Mouse (Mus musculus) hindbrain, embryonic 13.5 days (tissue): ENCODE results near the gene Ntng1. TPM values are rescaled to one million over a fixed set of nuclear protein-coding genes. Genes with fewer than 3 reads are reported as not detected.

ENCODE experiments used
- ATAC-seq: fragments of 200-750 bp; cut with Nextera tagmentation; 2 replicates; pipeline ENCODE4 v1.8.0; 2017; ENCODE audit warnings: moderate TSS enrichment; ENCODE audit not compliant: low FRiP score
- H3K27ac ChIP-seq: fragments of 300-500 bp; sonication (generic); 2 replicates; pipeline ENCODE4 v1.5.1; 2015; ENCODE audit warnings: inconsistent platforms, mild to moderate bottlenecking, moderate library complexity
- H3K27me3 ChIP-seq: fragments of 300-500 bp; sonication (generic); 2 replicates; pipeline ENCODE4 v1.6.1; 2015; ENCODE audit warnings: mild to moderate bottlenecking, inconsistent platforms
- H3K36me3 ChIP-seq: fragments of 300-500 bp; sonication (generic); 2 replicates; pipeline ENCODE4 v1.6.1; 2015; ENCODE audit warnings: mild to moderate bottlenecking, inconsistent platforms
- H3K4me1 ChIP-seq: fragments of 300-500 bp; sonication (generic); replicated peaks from 2 replicates; pipeline ENCODE4 v1.6.1; 2015; ENCODE audit warnings: inconsistent platforms
- H3K4me2 ChIP-seq: fragments of 300-500 bp; sonication (generic); 2 replicates; pipeline ENCODE4 v1.6.1; 2015; ENCODE audit warnings: inconsistent platforms, mild to moderate bottlenecking, moderate library complexity
- H3K4me3 ChIP-seq: fragments of 300-500 bp; sonication (generic); 2 replicates; pipeline ENCODE4 v1.5.1; 2015; ENCODE audit warnings: mild to moderate bottlenecking, inconsistent platforms
- H3K9ac ChIP-seq: fragments of 300-500 bp; sonication (generic); 2 replicates; pipeline ENCODE4 v1.6.1; 2015; ENCODE audit warnings: mild to moderate bottlenecking, inconsistent platforms
- H3K9me3 ChIP-seq: fragments of 300-500 bp; sonication (generic); 2 replicates; pipeline ENCODE4 v1.6.1; 2016; ENCODE audit warnings: inconsistent platforms
- WGBS: fragments of 180-500 bp; shearing (Covaris S2); methylation state at CpG from one replicate; pipeline ENCODE4 v1.1.7; 2015; 5-methylcytosine and 5-hydroxymethylcytosine counted together
- polyA plus RNA-seq: library from polyadenylated mRNA; unstranded; fragments of >200 nt; fragmentation: Nextera tagmentation; extraction: Ambion mirVana; gene quantifications from 2 replicates; pipeline ENCODE4 v1.2.1, GENCODE M21; 2015

The Ntng1 gene
- polyA plus RNA-seq, 1 experiment from 2014 or later: 19.7 TPM

- no peaks in the 10 kb centered on the region for H3K27me3 ChIP-seq
- ATAC-seq: no peak
- no peaks in the 10 kb centered on the region for H3K4me1 ChIP-seq
- no peaks in the 10 kb centered on the region for H3K36me3 ChIP-seq
- H3K27ac ChIP-seq: no peak overlapping the region
- no peaks in the 10 kb centered on the region for H3K9me3 ChIP-seq
- no peak overlapping the region for H3K9ac ChIP-seq
- no peak overlapping the region for H3K4me3 ChIP-seq
- no peak overlapping the region for H3K4me2 ChIP-seq
Measured at GRCm38 (mm10) chr3:109970181-109970580, 173.6 kb downstream of the Ntng1 start.

GRCm38 (mm10) chr3:109962631-109963030, 181.2 kb downstream of the Ntng1 start:
- H3K36me3 ChIP-seq: no peaks in the 10 kb centered on the region
- WGBS: 50% methylated on average over 2 of the region's 2 CpGs
- no peaks in the 10 kb centered on the region for H3K27me3 ChIP-seq
- no peak for ATAC-seq
- no peaks in the 10 kb centered on the region for H3K9me3 ChIP-seq
- H3K9ac ChIP-seq: no peak overlapping the region
- no peak overlapping the region for H3K27ac ChIP-seq
- H3K4me1 ChIP-seq: no peaks in the 10 kb centered on the region
- H3K4me3 ChIP-seq: no peak overlapping the region
- no peak overlapping the region for H3K4me2 ChIP-seq

- no peak overlapping the region for H3K4me2 ChIP-seq
Measured at GRCm38 (mm10) chr3:109942960-109943359, 200.9 kb downstream of the Ntng1 start.

GRCm38 (mm10) chr3:109937634-109938033, 206.2 kb downstream of the Ntng1 start:
- WGBS: 91% methylated on average over 2 of the region's 2 CpGs
- no peak for ATAC-seq
- Histone ChIP-seq H3K27ac (no peak overlapping the region), H3K9me3 (no peaks in the 10 kb centered on the region), H3K36me3 (no peaks in the 10 kb centered on the region), H3K4me1 (no peaks in the 10 kb centered on the region), H3K4me3 (no peak overlapping the region), H3K27me3 (no peaks in the 10 kb centered on the region), H3K4me2 (no peak overlapping the region), H3K9ac (no peak overlapping the region)

More at GRCm38 (mm10) chr3:109942960-109943359, 200.9 kb downstream of the Ntng1 start:
- WGBS: 87% methylated on average over 1 of the region's 1 CpGs
- H3K27me3 ChIP-seq: no peaks in the 10 kb centered on the region
- ATAC-seq: no peak
- H3K36me3 ChIP-seq: no peaks in the 10 kb centered on the region
- H3K27ac ChIP-seq: no peak overlapping the region
- no peak overlapping the region for H3K4me3 ChIP-seq
- no peaks in the 10 kb centered on the region for H3K9me3 ChIP-seq
- no peaks in the 10 kb centered on the region for H3K4me1 ChIP-seq
- H3K9ac ChIP-seq: no peak overlapping the region

GRCm38 (mm10) chr3:109936275-109936674, 207.5 kb downstream of the Ntng1 start:
- H3K27ac ChIP-seq: no peak overlapping the region
- no peaks in the 10 kb centered on the region for H3K4me1 ChIP-seq
- H3K4me3 ChIP-seq: no peak overlapping the region
- no peak overlapping the region for H3K9ac ChIP-seq
- no peak overlapping the region for H3K4me2 ChIP-seq
- H3K36me3 ChIP-seq: no peaks in the 10 kb centered on the region
- H3K9me3 ChIP-seq: no peaks in the 10 kb centered on the region
- WGBS: 78% methylated on average over 3 of the region's 3 CpGs
- no peak for ATAC-seq
- no peaks in the 10 kb centered on the region for H3K27me3 ChIP-seq

GRCm38 (mm10) chr3:109932261-109932660, 211.6 kb downstream of the Ntng1 start:
- H3K4me2 ChIP-seq: no peak overlapping the region
- no peaks in the 10 kb centered on the region for H3K4me1 ChIP-seq
- ATAC-seq: 0 out of 2 replicates have a peak, but pooled peaks have one; percentile 36
- no peaks in the 10 kb centered on the region for H3K36me3 ChIP-seq
- H3K27me3 ChIP-seq: no peaks in the 10 kb centered on the region
- H3K27ac ChIP-seq: no peak overlapping the region
- H3K9ac ChIP-seq: no peak overlapping the region
- no peak overlapping the region for H3K4me3 ChIP-seq
- 75% methylated on average over 8 of the region's 8 CpGs for WGBS
- no peaks in the 10 kb centered on the region for H3K9me3 ChIP-seq

- Histone ChIP-seq H3K4me1 (no peaks in the 10 kb centered on the region), H3K9ac (no peak overlapping the region), H3K9me3 (no peaks in the 10 kb centered on the region), H3K4me3 (no peak overlapping the region), H3K36me3 (no peaks in the 10 kb centered on the region), H3K27ac (no peak overlapping the region), H3K27me3 (no peaks in the 10 kb centered on the region), H3K4me2 (no peak overlapping the region)
- WGBS: 61% methylated on average over 5 of the region's 5 CpGs
- ATAC-seq: no peak
Measured at GRCm38 (mm10) chr3:109931021-109931420, 212.8 kb downstream of the Ntng1 start.

GRCm38 (mm10) chr3:109923788-109924187, 220.0 kb downstream of the Ntng1 start:
- peaks cover 6% of the 10 kb centered on the region for H3K4me1 ChIP-seq
- H3K36me3 ChIP-seq: no peaks in the 10 kb centered on the region
- H3K4me2 ChIP-seq: no peak overlapping the region
- H3K9me3 ChIP-seq: no peaks in the 10 kb centered on the region
- ATAC-seq: no peak
- H3K4me3 ChIP-seq: no peak overlapping the region
- H3K27me3 ChIP-seq: no peaks in the 10 kb centered on the region
- H3K27ac ChIP-seq: no peak overlapping the region
- no peak overlapping the region for H3K9ac ChIP-seq
- 71% methylated on average over 4 of the region's 4 CpGs for WGBS

GRCm38 (mm10) chr3:109918996-109919395, 224.8 kb downstream of the Ntng1 start:
- 57% methylated on average over 3 of the region's 3 CpGs for WGBS
- Histone ChIP-seq H3K27me3 (no peaks in the 10 kb centered on the region), H3K4me1 (peaks cover 16% of the 10 kb centered on the region), H3K9ac (no peak overlapping the region), H3K36me3 (no peaks in the 10 kb centered on the region), H3K4me2 (no peak overlapping the region), H3K4me3 (no peak overlapping the region), H3K9me3 (no peaks in the 10 kb centered on the region), H3K27ac (no peak overlapping the region)
- no peak for ATAC-seq

- peaks cover 16% of the 10 kb centered on the region for H3K4me1 ChIP-seq
- WGBS: 48% methylated on average over 8 of the region's 8 CpGs
- no peaks in the 10 kb centered on the region for H3K27me3 ChIP-seq
- no peaks in the 10 kb centered on the region for H3K36me3 ChIP-seq
- no peak overlapping the region for H3K9ac ChIP-seq
- no peak for ATAC-seq
- no peak overlapping the region for H3K4me2 ChIP-seq
- no peak overlapping the region for H3K4me3 ChIP-seq
- H3K9me3 ChIP-seq: no peaks in the 10 kb centered on the region
- H3K27ac ChIP-seq: 0 out of 2 replicates have a peak overlapping the region, but pooled peaks have one; percentile 1
Measured at GRCm38 (mm10) chr3:109917926-109918694, 225.7 kb downstream of the Ntng1 start.

- H3K9ac ChIP-seq: no peak overlapping the region
- H3K9me3 ChIP-seq: no peaks in the 10 kb centered on the region
- ATAC-seq: no peak
- no peak overlapping the region for H3K27ac ChIP-seq
- 39% methylated on average over 4 of the region's 4 CpGs for WGBS
- H3K4me1 ChIP-seq: peaks cover 16% of the 10 kb centered on the region
- H3K4me3 ChIP-seq: no peak overlapping the region
- no peaks in the 10 kb centered on the region for H3K27me3 ChIP-seq
- no peak overlapping the region for H3K4me2 ChIP-seq
- no peaks in the 10 kb centered on the region for H3K36me3 ChIP-seq
Measured at GRCm38 (mm10) chr3:109917077-109917476, 226.7 kb downstream of the Ntng1 start.

GRCm38 (mm10) chr3:109914226-109914625, 229.6 kb downstream of the Ntng1 start:
- peaks cover 14% of the 10 kb centered on the region for H3K4me1 ChIP-seq
- no peak overlapping the region for H3K4me2 ChIP-seq
- no peak overlapping the region for H3K27ac ChIP-seq
- H3K9ac ChIP-seq: no peak overlapping the region
- 78% methylated on average over 5 of the region's 5 CpGs for WGBS
- H3K9me3 ChIP-seq: no peaks in the 10 kb centered on the region
- H3K4me3 ChIP-seq: no peak overlapping the region
- no peak for ATAC-seq
- H3K27me3 ChIP-seq: no peaks in the 10 kb centered on the region
- H3K36me3 ChIP-seq: no peaks in the 10 kb centered on the region

- 27% methylated on average over 1 of the region's 1 CpGs for WGBS
- no peak for ATAC-seq
- no peak overlapping the region for H3K9ac ChIP-seq
- no peak overlapping the region for H3K4me2 ChIP-seq
- no peak overlapping the region for H3K27ac ChIP-seq
- no peaks in the 10 kb centered on the region for H3K9me3 ChIP-seq
- no peaks in the 10 kb centered on the region for H3K4me1 ChIP-seq
- H3K4me3 ChIP-seq: no peak overlapping the region
- H3K36me3 ChIP-seq: no peaks in the 10 kb centered on the region
- no peaks in the 10 kb centered on the region for H3K27me3 ChIP-seq
Measured at GRCm38 (mm10) chr3:109890600-109890999, 253.2 kb downstream of the Ntng1 start.
